Mouse (Mus musculus): Measurements from ENCODE around the gene Rtn4rl1. TPM values are rescaled to one million over a fixed set of nuclear protein-coding genes. Genes with fewer than 3 reads are reported as not detected.

The Rtn4rl1 gene
- total and polyA plus RNA-seq, 2 experiments = 1.3 to 9.5 TPM

- Histone ChIP-seq H3K4me1 (ENCODE audit: control insufficient read depth, insufficient read depth, low read length) (peaks cover 15% of the 10 kb centered on the region), H3K9ac (ENCODE audit: low read depth, low read length) (no peak overlapping the region), H3K27ac (replicated peaks; ENCODE audit: insufficient read depth, low read depth, low read length) (no peak overlapping the region), H3K4me3 (ENCODE audit: insufficient read depth, low read depth, low read length) (no peak overlapping the region), H3K79me2 (ENCODE audit: control insufficient read depth, insufficient read depth, low read length) (no peaks in the 10 kb centered on the region; the same call in 1 of the 2 replicates), H3K36me3 (ENCODE audit: control insufficient read depth, insufficient read depth, low read length) (no peaks in the 10 kb centered on the region), H3K27me3 (ENCODE audit: control insufficient read depth, insufficient read depth, low read length) (no peaks in the 10 kb centered on the region)
- 69% methylated on average over 6 of the region's 6 CpGs for WGBS
- DNase-seq (ENCODE audit: extremely low read depth, low read depth, low spot score) = no peak
- TF ChIP-seq POLR2A (IDR thresholded peaks at IDR 0.05; ENCODE audit: extremely low read depth, insufficient read depth, low read length) (no peak), CTCF (IDR thresholded peaks at IDR 0.05; ENCODE audit: low read depth, low read length) (no peak)
Observed at GRCm38 (mm10) chr11:75259416-75259815, 65.8 kb downstream of the Rtn4rl1 start.

- Histone ChIP-seq H3K9ac (ENCODE audit: low read depth, low read length) (no peak overlapping the region), H3K27ac (replicated peaks; ENCODE audit: insufficient read depth, low read depth, low read length) (0 out of 2 replicates have a peak overlapping the region, but pooled peaks have one; percentile 3), H3K4me1 (ENCODE audit: control insufficient read depth, insufficient read depth, low read length) (peaks cover 15% of the 10 kb centered on the region), H3K4me3 (ENCODE audit: insufficient read depth, low read depth, low read length) (no peak overlapping the region), H3K36me3 (ENCODE audit: control insufficient read depth, insufficient read depth, low read length) (no peaks in the 10 kb centered on the region), H3K79me2 (ENCODE audit: control insufficient read depth, insufficient read depth, low read length) (no peaks in the 10 kb centered on the region; the same call in 1 of the 2 replicates), H3K27me3 (ENCODE audit: control insufficient read depth, insufficient read depth, low read length) (no peaks in the 10 kb centered on the region)
- TF ChIP-seq CTCF (IDR thresholded peaks at IDR 0.05; ENCODE audit: low read depth, low read length) (no peak; the same call in 1 of the 2 replicates), POLR2A (IDR thresholded peaks at IDR 0.05; ENCODE audit: extremely low read depth, insufficient read depth, low read length) (no peak)
- WGBS = 47% methylated on average over 10 of the region's 10 CpGs
- DNase-seq (ENCODE audit: extremely low read depth, low read depth, low spot score) = peak; percentile 69
Observed at GRCm38 (mm10) chr11:75259996-75260561, 66.5 kb downstream of the Rtn4rl1 start.

- H3K9ac ChIP-seq (ENCODE audit: low read depth, low read length) = no peak overlapping the region
- peak; percentile 51 for DNase-seq (ENCODE audit: extremely low read depth, low read depth, low spot score)
- no peak overlapping the region for H3K4me3 ChIP-seq (ENCODE audit: insufficient read depth, low read depth, low read length)
- TF ChIP-seq POLR2A (IDR thresholded peaks at IDR 0.05; ENCODE audit: extremely low read depth, insufficient read depth, low read length) (no peak), CTCF (IDR thresholded peaks at IDR 0.05; ENCODE audit: low read depth, low read length) (no peak)
- H3K27ac ChIP-seq (replicated peaks; ENCODE audit: insufficient read depth, low read depth, low read length) = no peak overlapping the region
- peaks cover 15% of the 10 kb centered on the region for H3K4me1 ChIP-seq (ENCODE audit: control insufficient read depth, insufficient read depth, low read length)
- no peaks in the 10 kb centered on the region for H3K79me2 ChIP-seq (ENCODE audit: control insufficient read depth, insufficient read depth, low read length)
- no peaks in the 10 kb centered on the region for H3K36me3 ChIP-seq (ENCODE audit: control insufficient read depth, insufficient read depth, low read length)
- WGBS = 88% methylated on average over 2 of the region's 2 CpGs
- H3K27me3 ChIP-seq (ENCODE audit: control insufficient read depth, insufficient read depth, low read length) = no peaks in the 10 kb centered on the region
Observed at GRCm38 (mm10) chr11:75261016-75261415, 67.4 kb downstream of the Rtn4rl1 start.

- 98% methylated on average over 4 of the region's 4 CpGs for WGBS
- Histone ChIP-seq H3K79me2 (ENCODE audit: control insufficient read depth, insufficient read depth, low read length) (no peaks in the 10 kb centered on the region), H3K27me3 (ENCODE audit: control insufficient read depth, insufficient read depth, low read length) (no peaks in the 10 kb centered on the region), H3K36me3 (ENCODE audit: control insufficient read depth, insufficient read depth, low read length) (no peaks in the 10 kb centered on the region), H3K4me1 (ENCODE audit: control insufficient read depth, insufficient read depth, low read length) (peaks cover 15% of the 10 kb centered on the region), H3K27ac (replicated peaks; ENCODE audit: insufficient read depth, low read depth, low read length) (no peak overlapping the region), H3K9ac (ENCODE audit: low read depth, low read length) (no peak overlapping the region), H3K4me3 (ENCODE audit: insufficient read depth, low read depth, low read length) (no peak overlapping the region)
- TF ChIP-seq CTCF (IDR thresholded peaks at IDR 0.05; ENCODE audit: low read depth, low read length) = no peak
- no peak for DNase-seq (ENCODE audit: extremely low read depth, low read depth, low spot score)
Observed at GRCm38 (mm10) chr11:75261730-75262129, 68.1 kb downstream of the Rtn4rl1 start.

- 84% methylated on average over 3 of the region's 3 CpGs for WGBS
- no peak for DNase-seq (ENCODE audit: extremely low read depth, low read depth, low spot score)
- Histone ChIP-seq H3K4me3 (ENCODE audit: insufficient read depth, low read depth, low read length) (no peak overlapping the region), H3K4me1 (ENCODE audit: control insufficient read depth, insufficient read depth, low read length) (peaks cover 15% of the 10 kb centered on the region), H3K9ac (ENCODE audit: low read depth, low read length) (no peak overlapping the region), H3K79me2 (ENCODE audit: control insufficient read depth, insufficient read depth, low read length) (no peaks in the 10 kb centered on the region), H3K27me3 (ENCODE audit: control insufficient read depth, insufficient read depth, low read length) (no peaks in the 10 kb centered on the region), H3K27ac (replicated peaks; ENCODE audit: insufficient read depth, low read depth, low read length) (no peak overlapping the region), H3K36me3 (ENCODE audit: control insufficient read depth, insufficient read depth, low read length) (no peaks in the 10 kb centered on the region)
- TF ChIP-seq POLR2A (IDR thresholded peaks at IDR 0.05; ENCODE audit: extremely low read depth, insufficient read depth, low read length) = no peak
- no peak for TF ChIP-seq CTCF (IDR thresholded peaks at IDR 0.05; ENCODE audit: low read depth, low read length)
Observed at GRCm38 (mm10) chr11:75262181-75262580, 68.6 kb downstream of the Rtn4rl1 start.

- no peak for TF ChIP-seq POLR2A (IDR thresholded peaks at IDR 0.05; ENCODE audit: extremely low read depth, insufficient read depth, low read length)
- TF ChIP-seq CTCF (IDR thresholded peaks at IDR 0.05; ENCODE audit: low read depth, low read length) = no peak
- Histone ChIP-seq H3K27me3 (ENCODE audit: control insufficient read depth, insufficient read depth, low read length) (no peaks in the 10 kb centered on the region), H3K9ac (ENCODE audit: low read depth, low read length) (no peak overlapping the region), H3K79me2 (ENCODE audit: control insufficient read depth, insufficient read depth, low read length) (no peaks in the 10 kb centered on the region), H3K27ac (replicated peaks; ENCODE audit: insufficient read depth, low read depth, low read length) (no peak overlapping the region), H3K4me3 (ENCODE audit: insufficient read depth, low read depth, low read length) (no peak overlapping the region), H3K4me1 (ENCODE audit: control insufficient read depth, insufficient read depth, low read length) (peaks cover 17% of the 10 kb centered on the region), H3K36me3 (ENCODE audit: control insufficient read depth, insufficient read depth, low read length) (no peaks in the 10 kb centered on the region)
- 50% methylated on average over 5 of the region's 5 CpGs for WGBS
- no peak for DNase-seq (ENCODE audit: extremely low read depth, low read depth, low spot score)
Observed at GRCm38 (mm10) chr11:75262791-75263190, 69.2 kb downstream of the Rtn4rl1 start.

Data from liver, adult 2 months (tissue).